Mouse (Mus musculus) MEL (cell line): ENCODE data around the gene Usf3. TPM values are rescaled to one million over a fixed set of nuclear protein-coding genes. Genes with fewer than 3 reads are reported as not detected.

Source experiments
- DNase-seq: peaks from one replicate; pipeline ENCODE4 v3.0.0; 2011; ENCODE audit warnings: low read depth, low spot score
- H3K27ac ChIP-seq: 2 replicates; pipeline ENCODE4 v1.5.1; 2012; ENCODE audit warnings: low read depth, mild to moderate bottlenecking, control low read depth, low read length, moderate library complexity; ENCODE audit not compliant: control insufficient read depth
- H3K27me3 ChIP-seq, 2 experiments: fragments of 150-350 bp in 1 of 2; sonication (generic) in 1 of 2; 2 replicates each; pipeline ENCODE4 v1.6.1; 2012; ENCODE audit warnings: low read length in 2 of 2, mild to moderate bottlenecking in 2 of 2, improper control_type of control experiment in 1 of 2, moderate library complexity in 1 of 2; ENCODE audit not compliant: insufficient read depth in 2 of 2, control insufficient read depth in 1 of 2
- H3K36me3 ChIP-seq, 2 experiments: 2 replicates each; pipeline ENCODE4 v1.6.1; 2012 to 2014; ENCODE audit warnings: low read length in 2 of 2, improper control_type of control experiment in 1 of 2, inconsistent platforms in 1 of 2, mild to moderate bottlenecking in 1 of 2; ENCODE audit not compliant: insufficient read depth in 2 of 2, control insufficient read depth in 1 of 2
- H3K4me1 ChIP-seq, 2 experiments: fragments of 150-350 bp in 1 of 2; sonication (generic) in 1 of 2; 2 replicates each; pipeline ENCODE4 v1.6.1; 2012; ENCODE audit warnings: low read length in 2 of 2, improper control_type of control experiment in 1 of 2, mild to moderate bottlenecking in 1 of 2; ENCODE audit not compliant: insufficient read depth in 2 of 2, control insufficient read depth in 1 of 2
- H3K4me3 ChIP-seq, 2 experiments: fragments of 150-350 bp in 1 of 2; sonication (generic) in 1 of 2; 2 replicates each; pipeline ENCODE4 v1.5.1; 2012; ENCODE audit warnings: low read depth in 2 of 2, low read length in 2 of 2, mild to moderate bottlenecking in 2 of 2, moderate library complexity in 2 of 2, control low read depth in 1 of 2, improper control_type of control experiment in 1 of 2; ENCODE audit not compliant: control insufficient read depth in 1 of 2, insufficient read depth in 1 of 2
- H3K79me2 ChIP-seq: 2 replicates; pipeline ENCODE4 v1.6.1; 2012; ENCODE audit warnings: mild to moderate bottlenecking, low read length, moderate library complexity; ENCODE audit not compliant: control insufficient read depth, poor library complexity, insufficient read depth
- H3K9ac ChIP-seq: 2 replicates; pipeline ENCODE4 v1.6.1; 2012; ENCODE audit warnings: low read depth, mild to moderate bottlenecking, control low read depth, low read length, moderate library complexity; ENCODE audit not compliant: control insufficient read depth, poor library complexity, severe bottlenecking
- H3K9me3 ChIP-seq: fragments of 150-350 bp; sonication (generic); replicated peaks from 2 replicates; pipeline ENCODE4 v1.6.1; 2012; ENCODE audit warnings: mild to moderate bottlenecking, low read length, improper control_type of control experiment, moderate library complexity; ENCODE audit not compliant: insufficient read depth
- CHD1 ChIP-seq: IDR thresholded peaks from 2 replicates; pipeline ENCODE4 v1.6.1; 2012; ENCODE audit warnings: low read depth, mild to moderate bottlenecking, inconsistent platforms, low read length, improper control_type of control experiment
- CHD2 ChIP-seq: IDR thresholded peaks from 2 replicates; pipeline ENCODE4 v1.6.1; 2011; ENCODE audit warnings: low read length, improper control_type of control experiment
- EP300 ChIP-seq, 2 experiments: IDR thresholded peaks; 2 replicates each; pipeline ENCODE4 v1.6.1; 2011; ENCODE audit warnings: improper control_type of control experiment in 2 of 2, low read length in 2 of 2, low read depth in 1 of 2, mild to moderate bottlenecking in 1 of 2
- ETS1 ChIP-seq: IDR thresholded peaks from 2 replicates; pipeline ENCODE4 v1.6.1; 2012; ENCODE audit warnings: low read depth, mild to moderate bottlenecking, inconsistent platforms, low read length, improper control_type of control experiment, moderate library complexity
- GABPA ChIP-seq: IDR thresholded peaks from 2 replicates; pipeline ENCODE4 v1.6.1; 2012; ENCODE audit warnings: low read depth, mild to moderate bottlenecking, inconsistent platforms, low read length, improper control_type of control experiment, moderate library complexity
- GATA1 ChIP-seq: IDR thresholded peaks from 2 replicates; pipeline ENCODE4 v1.6.1; 2011; ENCODE audit warnings: low read depth, low read length, improper control_type of control experiment
- JUND ChIP-seq: IDR thresholded peaks from 2 replicates; pipeline ENCODE4 v1.6.1; 2011; ENCODE audit warnings: low read depth, mild to moderate bottlenecking, improper control_type of control experiment, low read length
- KAT2A ChIP-seq: conservative IDR thresholded peaks from 2 replicates; pipeline ENCODE4 v1.6.1; 2012; ENCODE audit warnings: low read depth, low read length, improper control_type of control experiment, inconsistent platforms
- MAFK ChIP-seq: IDR thresholded peaks from 2 replicates; pipeline ENCODE4 v1.6.1; 2011; ENCODE audit warnings: low read depth, mild to moderate bottlenecking, low read length, improper control_type of control experiment, borderline replicate concordance
- MAX ChIP-seq: IDR thresholded peaks from 2 replicates; pipeline ENCODE4 v1.6.1; 2011; ENCODE audit warnings: low read length, improper control_type of control experiment
- MAZ ChIP-seq: IDR thresholded peaks from 2 replicates; pipeline ENCODE4 v1.6.1; 2012; ENCODE audit warnings: low read depth, mild to moderate bottlenecking, inconsistent platforms, low read length, improper control_type of control experiment
- MXI1 ChIP-seq: IDR thresholded peaks from 2 replicates; pipeline ENCODE4 v1.6.1; 2011; ENCODE audit warnings: mild to moderate bottlenecking, low read depth, low read length, improper control_type of control experiment
- MYC ChIP-seq: IDR thresholded peaks from 2 replicates; pipeline ENCODE4 v1.6.1; 2011; ENCODE audit warnings: low read depth, mild to moderate bottlenecking, low read length, improper control_type of control experiment, moderate library complexity
- NRF1 ChIP-seq: IDR thresholded peaks from 2 replicates; pipeline ENCODE4 v1.6.1; 2014; ENCODE audit warnings: low read depth, mild to moderate bottlenecking, inconsistent platforms, low read length, improper control_type of control experiment, moderate library complexity; ENCODE audit not compliant: poor library complexity, insufficient read depth, severe bottlenecking
- POLR2A ChIP-seq, 2 experiments: IDR thresholded peaks; 2 replicates each; pipeline ENCODE4 v1.6.1; 2011 to 2012; ENCODE audit warnings: low read length in 2 of 2, mild to moderate bottlenecking in 2 of 2, control low read depth in 1 of 2, improper control_type of control experiment in 1 of 2, low read depth in 1 of 2, moderate library complexity in 1 of 2; ENCODE audit not compliant: control insufficient read depth in 1 of 2, insufficient read depth in 1 of 2, poor library complexity in 1 of 2
- POLR2AphosphoS2 ChIP-seq: IDR thresholded peaks from 2 replicates; pipeline ENCODE4 v1.6.1; 2011; ENCODE audit warnings: low read length, improper control_type of control experiment
- RCOR1 ChIP-seq: IDR thresholded peaks from 2 replicates; pipeline ENCODE4 v1.6.1; 2012; ENCODE audit warnings: low read depth, mild to moderate bottlenecking, inconsistent platforms, low read length, improper control_type of control experiment
- SMC3 ChIP-seq: IDR thresholded peaks from 2 replicates; pipeline ENCODE4 v1.6.1; 2011; ENCODE audit warnings: low read depth, low read length, improper control_type of control experiment
- TAL1 ChIP-seq: IDR thresholded peaks from 2 replicates; pipeline ENCODE4 v1.6.1; 2012; ENCODE audit warnings: mild to moderate bottlenecking, inconsistent platforms, low read length, moderate library complexity, mixed read lengths
- TCF12 ChIP-seq: IDR thresholded peaks from 2 replicates; pipeline ENCODE4 v1.6.1; 2014; ENCODE audit warnings: low read depth, mild to moderate bottlenecking, inconsistent platforms, low read length, improper control_type of control experiment, moderate library complexity
- UBTF ChIP-seq: IDR thresholded peaks from 2 replicates; pipeline ENCODE4 v1.6.1; 2012; ENCODE audit warnings: low read depth, mild to moderate bottlenecking, inconsistent platforms, low read length, improper control_type of control experiment, moderate library complexity, borderline replicate concordance; ENCODE audit not compliant: insufficient read depth
- ZC3H11A ChIP-seq: IDR thresholded peaks from 2 replicates; pipeline ENCODE4 v1.6.1; 2012; ENCODE audit warnings: low read depth, mild to moderate bottlenecking, inconsistent platforms, low read length, improper control_type of control experiment
- ZMIZ1 ChIP-seq: IDR thresholded peaks from 2 replicates; pipeline ENCODE4 v1.6.1; 2012; ENCODE audit warnings: low read depth, mild to moderate bottlenecking, inconsistent platforms, low read length, improper control_type of control experiment, moderate library complexity
- ZNF384 ChIP-seq: IDR thresholded peaks from 2 replicates; pipeline ENCODE4 v1.6.1; 2012; ENCODE audit warnings: low read depth, mild to moderate bottlenecking, inconsistent platforms, low read length, improper control_type of control experiment
- polyA plus RNA-seq, 2 experiments: library from polyadenylated mRNA; stranded (reverse) in 1 of 2; unstranded in 1 of 2; fragments of >175 nt in 1 of 2; fragments of >200 nt in 1 of 2; gene quantifications; 2 replicates each; pipeline versions ENCODE4 v1.2.1 to v1.2.4; 2012; ENCODE audit warnings: low replicate concordance in 2 of 2, low read depth in 1 of 2; ENCODE audit not compliant: insufficient read length in 2 of 2, insufficient read depth in 1 of 2, missing spikeins in 1 of 2
- total RNA-seq: library from RNA; depleted of rRNA; stranded (reverse); fragments of 300-350 nt; gene quantifications from 2 replicates; pipeline ENCODE4 v1.2.3, GENCODE M21; 2012

Gene Usf3
- total and polyA plus RNA-seq, 3 experiments, result 3.4 to 89.6 (median 11.0) TPM

DNA sequence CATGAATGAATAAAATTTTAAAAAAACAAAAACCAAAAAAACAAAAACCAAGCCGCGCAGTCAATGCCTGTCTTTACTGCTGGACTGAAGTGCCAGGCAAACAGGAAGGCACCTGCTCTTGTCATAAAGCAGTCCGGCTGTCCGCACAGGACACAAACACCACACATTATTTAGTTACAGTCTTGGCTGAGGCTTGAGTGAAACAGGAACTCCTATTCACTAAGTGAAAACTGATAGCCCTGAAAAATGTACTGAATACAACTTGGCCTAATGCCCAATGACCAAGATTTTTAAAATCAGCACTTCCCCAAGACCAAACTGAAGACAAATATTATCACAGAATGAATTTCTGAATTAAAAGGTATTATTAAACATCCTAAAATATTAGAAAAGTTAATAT, 46.6 kb upstream of the Usf3 start:
- no peaks in the 10 kb centered on the region for H3K27me3 ChIP-seq
- no peak overlapping the region for H3K4me3 ChIP-seq
- DNase-seq, result peak; percentile 79
- peaks cover 2 to 9% of the 10 kb centered on the region in 2 experiments; a peak in 2 of 4 replicates for H3K4me1 ChIP-seq
- H3K79me2 ChIP-seq, result no peaks in the 10 kb centered on the region
- H3K27ac ChIP-seq, result no peak overlapping the region
- H3K9ac ChIP-seq, result no peak overlapping the region
- TF ChIP-seq UBTF (no peak), NRF1 (no peak), EP300 (IDR thresholded peaks at IDR 0.05; ENCODE audit: low read depth in 1 of 2, low read length in 2 of 2) (peak; percentile 37 to 54; a peak in 2 of 4 replicates), TCF12 (peak; percentile 27; the same call in 1 of the 2 replicates), GATA1 (0 out of 2 replicates have a peak, but pooled peaks have one; percentile 11), MYC (peak; percentile 25; the same call in 1 of the 2 replicates), RCOR1 (peak; percentile 96), TAL1 (no peak)
- TF ChIP-seq, all 39 proteins: peak for 5
- H3K36me3 ChIP-seq, result peaks cover 0 to 3% of the 10 kb centered on the region in 2 experiments; a peak in 2 of 4 replicates
- H3K9me3 ChIP-seq, result no peaks in the 10 kb centered on the region

DNA sequence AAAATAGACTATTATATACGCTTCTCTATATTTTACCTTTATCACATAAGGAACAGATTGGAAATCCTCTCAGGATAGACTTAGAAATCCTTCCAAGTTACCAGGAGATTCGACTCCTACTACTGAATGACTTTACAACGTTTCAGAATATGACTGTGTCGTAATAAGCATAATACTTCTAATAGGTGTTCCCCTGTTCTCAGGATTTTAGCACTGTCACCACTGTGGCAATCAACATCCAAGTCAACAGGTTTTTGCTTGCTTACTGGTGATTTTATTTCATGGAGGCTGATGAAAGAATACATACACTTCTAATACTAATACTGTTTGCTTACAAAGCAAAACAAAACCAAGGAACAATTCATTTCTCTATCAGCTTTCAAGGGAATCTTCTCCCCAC, 40.7 kb upstream of the Usf3 start:
- DNase-seq, result no peak
- Histone ChIP-seq H3K9ac (no peak overlapping the region), H3K9me3 (no peaks in the 10 kb centered on the region), H3K4me3 (no peak overlapping the region), H3K36me3 (peaks cover 0 to 5% of the 10 kb centered on the region in 2 experiments; a peak in 3 of 4 replicates), H3K27ac (no peak overlapping the region), H3K4me1 (peaks cover 0 to 7% of the 10 kb centered on the region in 2 experiments; a peak in 1 of 4 replicates), H3K27me3 (no peaks in the 10 kb centered on the region), H3K79me2 (peaks cover 6% of the 10 kb centered on the region; the same call in 1 of the 2 replicates)
- TF ChIP-seq ZNF384, result no peak
- TF ChIP-seq TAL1, result no peak
- TF ChIP-seq GABPA, result no peak
- TF ChIP-seq ZC3H11A, result no peak

DNA sequence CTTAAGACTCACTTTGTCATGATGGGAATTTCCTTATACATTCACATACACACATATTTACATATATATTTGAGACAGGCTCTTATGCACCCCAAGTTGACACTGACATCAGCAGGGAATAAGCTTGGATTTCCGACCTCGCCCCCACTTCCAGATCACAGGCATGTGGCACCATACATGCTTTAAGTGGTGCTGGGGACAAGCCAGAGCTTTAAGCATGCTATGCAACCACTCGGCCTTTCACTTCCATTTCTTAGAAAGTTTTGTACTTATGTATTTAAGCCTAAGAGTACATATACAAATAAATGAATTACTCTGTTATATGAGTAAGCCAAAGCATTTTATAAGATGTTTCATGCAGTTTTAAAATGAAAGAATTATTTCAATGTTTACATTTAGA, 39.9 kb upstream of the Usf3 start:
- TF ChIP-seq POLR2A (IDR thresholded peaks at IDR 0.05; ENCODE audit: control insufficient read depth in 1 of 2, insufficient read depth in 1 of 2, low read depth in 1 of 2, low read length in 2 of 2, poor library complexity in 1 of 2) (no peak), SMC3 (no peak), ZMIZ1 (no peak), UBTF (no peak), JUND (no peak), CHD2 (no peak), KAT2A (no peak), ETS1 (no peak), RCOR1 (no peak), ZC3H11A (no peak), MYC (no peak), MAZ (no peak), CHD1 (no peak), POLR2AphosphoS2 (no peak), MAX (no peak), GABPA (no peak), MAFK (no peak), MXI1 (no peak), GATA1 (no peak), TCF12 (no peak)
- Histone ChIP-seq H3K9me3 (no peaks in the 10 kb centered on the region), H3K79me2 (peaks cover 7% of the 10 kb centered on the region; the same call in 1 of the 2 replicates), H3K27me3 (no peaks in the 10 kb centered on the region), H3K4me3 (no peak overlapping the region), H3K36me3 (peaks cover 0 to 11% of the 10 kb centered on the region in 2 experiments; a peak in 3 of 4 replicates), H3K9ac (no peak overlapping the region), H3K27ac (no peak overlapping the region), H3K4me1 (peaks cover 0 to 7% of the 10 kb centered on the region in 2 experiments; a peak in 1 of 4 replicates)
- no peak for DNase-seq
